Mouse (Mus musculus) induced T-regulatory cell, adult 2 months (primary cell): ENCODE results near the gene Rnf213.
A peak's percentile ranks its signal among the peaks of the same experiment; 100 is the strongest.

Source experiments
- DNase-seq: peaks from one replicate; pipeline ENCODE4 v3.0.0-alpha.2; 2012; ENCODE audit warnings: low read depth

Gene Rnf213

DNA sequence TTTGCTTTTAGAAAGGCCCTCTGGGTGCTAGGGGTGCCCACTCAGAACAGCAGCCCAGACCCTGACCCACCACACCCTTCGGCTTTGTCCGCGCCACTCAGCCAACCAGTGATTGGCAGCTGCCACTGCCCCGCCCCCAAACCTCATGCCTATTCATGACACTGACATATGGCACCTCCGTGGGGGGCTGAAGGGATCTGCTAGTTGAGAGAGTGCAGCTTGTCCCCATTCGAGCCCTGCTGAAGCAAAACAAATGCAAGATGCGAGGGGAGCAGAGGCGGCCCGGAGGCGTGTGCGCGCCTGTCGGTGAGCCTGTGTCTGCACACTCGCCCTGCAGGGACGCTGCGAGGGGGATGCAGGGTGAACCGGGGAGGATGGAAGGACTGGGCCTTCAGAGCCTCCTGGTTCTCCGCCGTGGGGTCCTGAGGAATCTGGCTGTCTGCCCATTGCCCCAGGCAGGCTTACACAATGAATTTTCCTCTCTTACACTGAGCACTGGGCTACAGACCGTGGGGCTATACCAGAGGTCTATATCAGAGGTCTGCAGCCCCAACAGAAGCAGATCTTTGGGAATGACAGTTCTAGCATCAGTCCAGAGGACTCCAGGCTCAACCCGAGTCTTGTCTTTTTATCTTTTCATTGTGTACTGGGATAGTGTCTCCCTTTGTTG is 122.2 kb downstream of the Rnf213 start:
- no peak for DNase-seq

DNA sequence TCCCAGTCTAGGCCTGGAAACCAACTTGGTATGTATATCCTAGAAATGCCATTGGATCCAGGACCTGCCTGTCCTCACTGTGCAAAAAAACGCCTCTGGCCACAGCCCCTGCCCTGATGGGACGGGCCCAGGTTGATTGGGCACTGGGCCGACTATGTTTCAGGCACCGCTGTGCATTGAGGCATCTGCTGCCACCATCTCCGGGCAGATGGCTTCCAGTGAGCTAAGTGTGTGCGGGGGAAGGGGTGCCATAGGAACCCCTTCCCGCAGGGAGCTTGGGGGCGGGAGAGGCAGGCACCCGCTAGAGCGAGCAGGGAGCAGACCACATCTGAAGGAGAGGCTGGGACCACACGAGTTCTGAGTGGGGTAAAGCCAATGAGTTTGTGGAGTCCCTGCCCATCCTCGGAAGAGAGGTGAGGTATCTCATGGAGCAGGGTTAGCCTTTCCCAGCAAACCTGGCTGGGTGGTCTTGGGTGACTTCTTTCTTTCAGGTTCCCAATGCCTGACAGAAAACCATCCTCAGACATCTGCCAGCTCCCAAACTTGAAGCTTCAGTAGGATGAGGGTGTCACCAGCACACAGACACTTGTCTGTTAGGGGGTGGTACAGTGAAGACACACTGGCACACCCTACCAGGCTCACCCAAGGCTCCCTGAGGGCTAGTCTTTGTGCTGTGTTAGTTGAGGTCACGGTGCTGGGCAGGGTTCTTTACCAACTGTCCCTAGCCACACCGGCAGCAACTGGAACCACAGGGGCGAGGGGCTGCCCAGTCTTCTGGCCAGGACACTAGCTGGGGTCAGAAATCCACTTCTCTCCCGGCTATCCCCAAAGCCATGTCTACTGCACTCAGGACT is 123.2 kb downstream of the Rnf213 start:
- DNase-seq: no peak

DNA sequence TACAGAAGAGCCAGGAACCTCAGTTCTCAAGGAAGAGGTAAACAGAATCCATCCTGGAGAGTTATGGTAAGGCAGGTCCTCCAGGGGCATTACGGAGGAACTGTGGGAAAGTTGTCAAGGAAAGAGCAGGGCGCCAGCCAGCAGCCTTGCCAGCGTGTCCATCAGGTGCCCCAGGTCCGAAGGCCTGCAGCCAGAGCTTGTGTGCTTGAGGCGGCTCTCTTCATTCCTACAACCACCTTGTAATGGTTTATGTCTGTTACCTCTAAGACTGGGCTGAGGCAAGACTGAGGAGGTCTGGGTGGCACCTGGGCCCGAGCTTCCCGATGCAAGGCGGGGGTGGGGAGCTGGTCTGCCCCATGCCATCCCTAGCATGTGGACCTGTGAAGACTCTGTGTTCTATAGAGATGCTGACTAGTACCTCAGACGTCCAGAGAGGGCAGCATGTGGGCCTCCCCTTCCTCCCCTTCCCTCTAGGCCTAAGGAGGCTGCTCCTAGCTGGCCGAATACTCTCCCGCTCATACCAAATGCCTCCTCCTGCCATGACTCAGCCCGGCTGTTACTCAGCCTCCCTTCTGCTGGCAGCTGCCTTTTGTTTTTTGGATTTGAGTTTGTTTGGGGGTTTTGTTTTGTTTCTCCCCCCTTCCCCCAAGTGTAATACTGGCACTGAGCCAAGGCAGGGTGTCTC is 123.9 kb downstream of the Rnf213 start:
- no peak for DNase-seq

DNA sequence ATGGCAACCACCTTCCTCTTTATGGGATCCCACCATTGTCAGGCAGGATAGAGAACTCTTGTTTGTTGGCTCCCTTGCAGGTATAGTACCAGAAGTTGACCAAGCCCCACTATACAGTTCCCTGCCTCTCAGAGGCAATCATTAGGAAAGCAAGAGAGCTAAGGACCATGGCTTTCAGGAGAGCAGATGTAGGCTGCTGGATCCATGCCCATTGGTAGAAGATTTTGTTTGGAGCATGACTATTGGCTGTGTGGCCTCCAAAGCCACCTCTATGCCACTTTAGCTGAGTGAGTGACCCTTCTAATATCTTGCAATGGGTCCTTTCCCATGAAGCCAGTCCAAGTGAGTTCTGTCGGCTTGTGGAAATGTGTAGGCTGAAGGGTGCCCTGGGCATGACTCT is 126.5 kb downstream of the Rnf213 start:
- no peak for DNase-seq

DNA sequence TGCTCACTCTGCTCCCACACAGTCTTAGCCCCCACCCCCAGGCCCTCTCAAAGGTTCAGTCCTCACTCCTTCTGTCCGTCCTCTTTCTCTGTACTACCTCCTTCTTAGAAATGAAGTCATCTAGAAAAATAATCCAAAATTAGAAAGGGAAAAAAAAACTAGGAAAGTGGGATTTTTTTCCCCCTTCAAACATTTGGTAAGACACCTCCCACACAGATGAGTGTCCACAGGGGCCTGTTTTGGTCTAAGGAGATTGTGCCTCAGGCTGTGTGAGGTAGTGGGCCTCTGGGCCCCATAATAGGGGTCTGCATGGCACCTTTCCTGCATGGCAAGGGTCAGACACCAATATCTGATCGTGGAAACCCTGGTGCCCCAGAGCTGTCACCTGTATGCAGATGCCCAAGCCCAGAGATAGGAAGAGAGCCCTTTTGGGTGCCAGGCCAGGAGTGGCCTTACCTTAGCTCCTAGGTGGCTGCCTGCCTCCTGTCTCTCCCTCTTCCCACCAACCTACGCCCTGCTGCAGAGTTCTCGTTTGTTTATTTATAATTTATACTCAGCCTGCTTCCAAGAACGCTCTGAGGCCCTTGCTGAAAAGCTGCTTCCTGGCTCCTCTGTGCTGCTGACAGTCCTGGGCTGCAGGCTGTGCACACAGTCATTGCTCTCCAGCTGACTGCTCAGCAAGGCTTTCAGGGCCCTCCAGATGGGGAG is 127.3 kb downstream of the Rnf213 start:
- DNase-seq: no peak

DNA sequence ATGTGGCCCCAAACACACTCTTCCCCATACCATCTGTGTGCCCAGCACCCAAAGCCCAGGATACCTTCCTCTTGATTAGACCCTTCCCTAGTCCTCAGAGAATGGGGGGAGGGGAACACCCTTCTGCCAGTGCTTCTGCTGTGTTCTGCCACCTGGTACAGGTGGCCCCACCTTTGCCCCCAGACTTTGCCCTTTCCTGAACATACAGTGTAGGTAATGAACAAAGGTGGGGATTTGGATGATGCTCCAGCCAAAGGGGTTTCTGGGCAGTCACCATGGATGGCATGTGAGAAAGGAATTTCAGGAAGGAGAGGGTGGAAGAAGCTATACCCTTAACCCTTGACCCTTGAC is 127.8 kb downstream of the Rnf213 start:
- DNase-seq: no peak

DNA sequence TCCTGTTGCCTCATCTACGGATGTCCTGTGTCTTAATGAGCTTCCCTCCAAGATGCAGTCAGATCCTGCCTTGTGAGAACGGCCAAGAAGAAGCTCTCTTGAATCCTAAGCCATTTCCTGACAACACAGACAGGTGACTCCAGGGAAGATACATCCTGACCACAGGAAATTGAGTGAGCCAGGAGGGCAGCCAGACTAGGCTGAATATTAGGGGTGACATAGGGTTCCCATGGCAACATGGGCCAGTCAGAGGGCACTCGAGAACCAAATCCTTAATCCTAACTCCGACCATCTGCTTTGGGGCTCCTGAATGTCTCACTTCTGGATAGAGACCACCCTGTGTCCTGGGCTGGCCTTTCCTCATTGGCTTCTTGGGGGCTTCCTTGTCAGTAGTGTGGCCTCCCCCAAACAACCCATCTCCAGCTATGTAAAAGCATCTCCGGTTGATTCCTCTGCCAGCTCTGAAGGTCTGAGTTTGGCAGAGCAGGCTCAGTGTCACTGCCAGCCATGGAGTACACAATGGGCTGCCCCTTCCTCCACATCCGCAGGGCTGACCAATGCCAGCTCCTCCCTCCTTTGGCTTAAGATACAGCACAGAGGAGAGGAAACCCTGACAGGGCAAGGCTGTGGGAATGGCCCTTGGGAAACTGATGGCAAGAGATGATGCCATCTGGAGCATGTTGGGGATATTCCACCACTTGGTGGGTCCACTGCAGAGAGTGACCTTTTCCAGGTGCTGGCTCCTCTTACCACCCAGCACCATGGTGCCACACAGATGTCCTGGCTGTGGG is 129.2 kb downstream of the Rnf213 start:
- DNase-seq: no peak

DNA sequence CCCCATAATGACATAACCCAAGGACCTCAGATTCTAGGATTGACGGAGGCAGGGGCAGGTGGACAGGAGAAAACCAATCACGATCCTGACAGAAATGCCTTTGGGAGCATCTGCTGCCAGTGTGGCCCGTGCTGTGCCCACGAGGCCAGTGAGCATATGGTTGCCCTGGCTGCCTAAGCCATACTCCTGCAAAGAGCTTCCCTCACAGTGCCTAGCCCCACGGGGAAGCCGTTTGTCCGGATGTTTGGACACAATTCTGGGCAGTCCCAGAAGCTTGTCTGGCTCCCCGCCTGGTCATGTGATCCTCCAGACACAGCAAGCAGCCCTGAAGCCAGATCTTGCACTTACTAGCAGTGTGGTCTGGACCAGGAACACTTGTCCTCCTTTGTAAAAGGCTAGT is 129.9 kb downstream of the Rnf213 start:
- DNase-seq: no peak

DNA sequence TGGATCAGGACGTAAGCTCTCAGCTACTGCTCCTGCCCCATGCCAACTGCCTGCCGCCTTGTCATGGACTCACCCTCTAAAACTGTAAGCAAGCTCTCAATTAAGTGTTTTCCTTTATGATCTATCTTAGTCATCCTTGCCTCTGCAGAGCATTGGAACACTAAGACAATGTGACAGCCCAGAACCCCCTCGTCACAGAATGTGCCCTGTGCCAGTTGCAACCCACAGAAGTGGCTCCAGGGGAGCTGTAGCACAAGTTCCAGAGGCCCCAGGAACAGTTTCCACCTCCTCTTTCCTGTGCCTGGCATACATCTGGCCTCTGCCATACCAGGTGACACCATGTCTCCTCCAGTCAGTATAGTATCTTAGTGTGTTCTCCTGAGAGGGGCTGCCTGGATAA is 130.5 kb downstream of the Rnf213 start:
- DNase-seq: no peak

DNA sequence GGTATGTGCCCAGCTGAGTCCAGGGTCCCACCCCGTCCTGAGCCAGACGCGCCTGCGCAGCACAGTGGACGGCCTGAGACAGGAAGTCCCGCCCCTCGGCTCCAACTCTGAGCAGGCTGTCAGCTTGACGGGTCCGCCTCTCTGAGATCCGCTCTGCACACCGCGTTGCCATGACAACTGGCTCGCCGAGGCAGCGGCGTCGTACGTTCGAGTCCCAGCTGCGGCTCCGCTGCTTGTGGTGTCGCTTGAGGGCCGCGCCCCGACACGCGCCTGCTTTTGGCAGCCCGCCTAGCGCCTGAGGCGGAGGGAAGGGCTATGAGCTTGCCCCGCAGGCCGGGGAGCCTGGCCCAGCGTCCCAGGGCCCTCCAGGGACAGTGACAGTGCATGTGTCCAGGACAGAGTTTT is 131.6 kb downstream of the Rnf213 start:
- DNase-seq: peak; percentile 91

DNA sequence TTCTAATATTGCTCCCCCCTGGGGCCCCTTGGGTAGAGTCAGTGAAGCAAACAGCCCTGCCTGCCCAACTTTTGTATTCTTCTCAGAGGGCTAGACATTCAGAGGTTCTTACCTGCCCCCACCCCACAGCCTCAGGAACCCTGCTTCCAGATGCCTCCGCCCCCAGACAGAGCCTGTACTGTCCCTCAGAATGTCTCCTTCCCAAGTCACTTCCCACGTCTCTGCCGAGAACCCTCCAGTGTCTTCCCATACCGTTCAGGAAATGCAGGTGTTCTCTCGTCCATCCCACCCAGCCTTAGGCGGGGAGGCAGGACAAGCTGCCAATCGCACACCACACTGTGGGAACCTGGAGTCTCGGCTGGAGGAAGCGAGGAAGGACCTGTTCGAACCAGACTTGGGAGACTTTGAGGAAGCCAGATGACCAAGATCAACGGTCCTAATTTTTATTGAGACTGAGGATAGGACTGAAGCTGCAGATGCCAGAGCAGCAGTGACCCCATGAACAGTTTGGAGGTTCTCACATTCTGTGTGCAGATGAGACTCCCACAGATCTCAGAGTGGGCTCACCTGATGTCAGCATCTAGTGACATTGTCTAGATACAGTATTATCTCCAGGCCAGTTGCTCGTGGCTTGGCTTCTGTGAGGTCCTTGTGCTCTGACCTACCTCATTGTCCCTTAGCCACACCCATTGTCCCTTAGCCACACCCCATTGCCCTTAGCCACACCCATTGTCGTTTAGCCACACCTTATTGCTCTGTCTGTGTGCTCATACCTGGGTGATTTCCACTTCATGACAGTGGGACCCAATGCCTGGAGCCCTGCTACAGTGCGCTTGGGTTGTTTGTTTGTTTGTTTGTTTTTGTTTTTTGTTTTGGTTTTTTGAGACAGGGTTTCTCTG is 133.4 kb downstream of the Rnf213 start:
- DNase-seq: no peak

DNA sequence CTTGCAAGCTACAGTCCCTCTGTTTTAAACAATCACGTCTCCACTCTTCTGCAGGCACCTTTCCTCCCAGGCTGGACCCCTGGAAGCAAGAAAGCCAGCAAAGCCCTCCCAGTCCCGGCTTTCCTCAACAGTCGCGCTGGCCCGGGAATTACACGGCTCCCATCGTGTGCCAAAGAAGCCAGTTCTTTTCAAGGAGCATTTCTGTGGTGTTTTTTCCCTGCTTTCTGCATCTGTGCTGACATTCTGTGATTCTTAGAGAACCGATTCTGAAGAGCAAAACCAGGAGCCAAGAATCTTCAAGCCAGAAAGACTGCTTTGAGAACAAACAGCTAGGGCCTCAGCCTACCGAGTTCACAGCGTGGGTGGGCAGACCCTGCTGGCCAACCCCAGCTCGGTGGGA is 136.0 kb downstream of the Rnf213 start:
- DNase-seq: no peak

DNA sequence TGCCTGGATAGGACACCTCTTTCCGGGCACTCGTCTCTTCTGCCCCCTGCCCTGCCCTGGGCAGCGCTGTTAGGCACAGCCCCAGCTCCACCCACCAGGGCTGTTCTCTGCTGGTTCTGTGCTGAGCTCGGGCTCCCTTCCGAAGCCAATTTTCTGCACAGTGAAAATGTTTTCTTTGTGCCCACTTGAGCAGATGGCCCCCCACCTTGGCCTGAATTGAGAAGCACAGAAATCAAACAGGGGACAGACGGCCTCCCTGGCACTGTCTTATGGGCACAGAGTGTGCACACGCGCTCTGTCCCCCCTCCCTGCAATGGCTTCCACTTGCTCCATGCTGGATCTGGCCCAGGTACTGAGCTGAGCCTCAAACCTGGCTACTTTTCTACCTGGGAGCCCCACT is 139.6 kb downstream of the Rnf213 start:
- DNase-seq: no peak

DNA sequence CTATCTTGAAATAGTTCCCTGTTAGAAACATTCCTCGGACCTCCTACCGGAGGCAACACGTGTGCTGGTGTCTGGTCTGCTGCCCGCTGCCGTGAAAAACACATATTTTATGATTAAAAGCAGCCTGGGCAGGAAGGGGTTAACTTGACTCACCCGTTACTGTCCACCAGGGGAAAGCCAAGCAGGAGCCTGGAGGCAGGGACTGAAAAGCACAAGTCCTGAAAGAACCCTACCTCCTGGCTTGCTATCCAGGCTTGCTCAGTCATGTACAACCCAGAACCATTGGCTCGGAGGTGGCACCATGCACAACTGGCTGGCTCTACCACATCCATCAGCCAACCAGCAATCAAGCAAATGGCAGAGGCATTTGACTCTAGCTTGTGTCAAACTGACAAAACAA is 140.8 kb downstream of the Rnf213 start:
- DNase-seq: no peak
